Mouse (Mus musculus): ENCODE measurements around the gene Afap1l2. TPM values are rescaled to one million over a fixed set of nuclear protein-coding genes. Genes with fewer than 3 reads are reported as not detected.

Afap1l2 gene
- polyA plus RNA-seq, 1 experiment from 2014 or later, result 3.0 TPM

- H3K4me1 ChIP-seq (ENCODE audit: control insufficient read depth, insufficient read depth, low read length), result no peaks in the 10 kb centered on the region; the same call in 1 of the 2 replicates
- H3K9ac ChIP-seq (ENCODE audit: low read length), result no peak overlapping the region
- no peak for DNase-seq (ENCODE audit: low spot score, missing footprints)
- no peaks in the 10 kb centered on the region for H3K9me3 ChIP-seq (ENCODE audit: control insufficient read depth, low read length)
- 88% methylated on average over 9 of the region's 9 CpGs for WGBS
- no peak overlapping the region for H3K27ac ChIP-seq (ENCODE audit: low read depth, low read length)
- no peak overlapping the region for H3K4me3 ChIP-seq (ENCODE audit: low read depth, low read length)
- ATAC-seq (ENCODE audit: low FRiP score), result no peak
- no peaks in the 10 kb centered on the region for H3K36me3 ChIP-seq (ENCODE audit: control insufficient read depth, insufficient read depth, low read length)
- no peaks in the 10 kb centered on the region for H3K27me3 ChIP-seq (ENCODE audit: control insufficient read depth, insufficient read depth, low read length)
- H3K4me2 ChIP-seq, result no peak overlapping the region
Observed at GRCm38 (mm10) chr19:56944211-56944610, 63.8 kb downstream of the Afap1l2 start.

- Histone ChIP-seq H3K9ac (ENCODE audit: low read length) (no peak overlapping the region), H3K36me3 (ENCODE audit: control insufficient read depth, insufficient read depth, low read length) (no peaks in the 10 kb centered on the region), H3K9me3 (ENCODE audit: control insufficient read depth, low read length) (no peaks in the 10 kb centered on the region), H3K27me3 (ENCODE audit: control insufficient read depth, insufficient read depth, low read length) (no peaks in the 10 kb centered on the region), H3K4me3 (ENCODE audit: low read depth, low read length) (no peak overlapping the region), H3K27ac (ENCODE audit: low read depth, low read length) (no peak overlapping the region), H3K4me2 (no peak overlapping the region), H3K4me1 (ENCODE audit: control insufficient read depth, insufficient read depth, low read length) (no peaks in the 10 kb centered on the region; the same call in 1 of the 2 replicates)
- DNase-seq (ENCODE audit: low spot score, missing footprints) (no peak), ATAC-seq (ENCODE audit: low FRiP score) (no peak)
- 93% methylated on average over 7 of the region's 7 CpGs for WGBS
Observed at GRCm38 (mm10) chr19:56942216-56942615, 65.8 kb downstream of the Afap1l2 start.

GRCm38 (mm10) chr19:56940507-56940906, 67.5 kb downstream of the Afap1l2 start:
- no peaks in the 10 kb centered on the region for H3K9me3 ChIP-seq (ENCODE audit: control insufficient read depth, low read length)
- WGBS, result 92% methylated on average over 11 of the region's 11 CpGs
- H3K4me2 ChIP-seq, result no peak overlapping the region
- no peaks in the 10 kb centered on the region for H3K27me3 ChIP-seq (ENCODE audit: control insufficient read depth, insufficient read depth, low read length)
- H3K4me3 ChIP-seq (ENCODE audit: low read depth, low read length), result no peak overlapping the region
- ATAC-seq (ENCODE audit: low FRiP score) (no peak), DNase-seq (ENCODE audit: low spot score, missing footprints) (no peak)
- H3K4me1 ChIP-seq (ENCODE audit: control insufficient read depth, insufficient read depth, low read length), result no peaks in the 10 kb centered on the region; the same call in 1 of the 2 replicates
- H3K9ac ChIP-seq (ENCODE audit: low read length), result no peak overlapping the region
- no peak overlapping the region for H3K27ac ChIP-seq (ENCODE audit: low read depth, low read length)
- no peaks in the 10 kb centered on the region for H3K36me3 ChIP-seq (ENCODE audit: control insufficient read depth, insufficient read depth, low read length)

GRCm38 (mm10) chr19:56939826-56940225, 68.2 kb downstream of the Afap1l2 start:
- ATAC-seq (ENCODE audit: low FRiP score) (no peak), DNase-seq (ENCODE audit: low spot score, missing footprints) (peak; percentile 94)
- Histone ChIP-seq H3K4me1 (ENCODE audit: control insufficient read depth, insufficient read depth, low read length) (no peaks in the 10 kb centered on the region; the same call in 1 of the 2 replicates), H3K4me3 (ENCODE audit: low read depth, low read length) (no peak overlapping the region), H3K4me2 (no peak overlapping the region), H3K9ac (ENCODE audit: low read length) (no peak overlapping the region), H3K27me3 (ENCODE audit: control insufficient read depth, insufficient read depth, low read length) (no peaks in the 10 kb centered on the region), H3K9me3 (ENCODE audit: control insufficient read depth, low read length) (no peaks in the 10 kb centered on the region), H3K27ac (ENCODE audit: low read depth, low read length) (no peak overlapping the region), H3K36me3 (ENCODE audit: control insufficient read depth, insufficient read depth, low read length) (no peaks in the 10 kb centered on the region)
- WGBS, result 64% methylated on average over 9 of the region's 9 CpGs

GRCm38 (mm10) chr19:56937911-56938310, 70.1 kb downstream of the Afap1l2 start:
- H3K9me3 ChIP-seq (ENCODE audit: control insufficient read depth, low read length), result no peaks in the 10 kb centered on the region
- H3K9ac ChIP-seq (ENCODE audit: low read length), result no peak overlapping the region
- H3K4me2 ChIP-seq, result no peak overlapping the region

GRCm38 (mm10) chr19:56936253-56936652, 71.8 kb downstream of the Afap1l2 start:
- H3K9ac ChIP-seq (ENCODE audit: low read length), result no peak overlapping the region
- no peak for DNase-seq (ENCODE audit: low spot score, missing footprints)
- H3K36me3 ChIP-seq (ENCODE audit: control insufficient read depth, insufficient read depth, low read length), result no peaks in the 10 kb centered on the region
- no peaks in the 10 kb centered on the region; the same call in 1 of the 2 replicates for H3K4me1 ChIP-seq (ENCODE audit: control insufficient read depth, insufficient read depth, low read length)
- WGBS, result 95% methylated on average over 8 of the region's 8 CpGs
- H3K27ac ChIP-seq (ENCODE audit: low read depth, low read length), result no peak overlapping the region
- H3K4me3 ChIP-seq (ENCODE audit: low read depth, low read length), result no peak overlapping the region
- H3K4me2 ChIP-seq, result no peak overlapping the region
- no peak for ATAC-seq (ENCODE audit: low FRiP score)
- no peaks in the 10 kb centered on the region for H3K27me3 ChIP-seq (ENCODE audit: control insufficient read depth, insufficient read depth, low read length)
- no peaks in the 10 kb centered on the region for H3K9me3 ChIP-seq (ENCODE audit: control insufficient read depth, low read length)

More at GRCm38 (mm10) chr19:56937911-56938310, 70.1 kb downstream of the Afap1l2 start:
- no peak for ATAC-seq (ENCODE audit: low FRiP score)
- no peaks in the 10 kb centered on the region for H3K27me3 ChIP-seq (ENCODE audit: control insufficient read depth, insufficient read depth, low read length)
- no peaks in the 10 kb centered on the region for H3K36me3 ChIP-seq (ENCODE audit: control insufficient read depth, insufficient read depth, low read length)
- no peaks in the 10 kb centered on the region; the same call in 1 of the 2 replicates for H3K4me1 ChIP-seq (ENCODE audit: control insufficient read depth, insufficient read depth, low read length)
- no peak for DNase-seq (ENCODE audit: low spot score, missing footprints)
- 91% methylated on average over 5 of the region's 5 CpGs for WGBS
- H3K27ac ChIP-seq (ENCODE audit: low read depth, low read length), result no peak overlapping the region
- no peak overlapping the region for H3K4me3 ChIP-seq (ENCODE audit: low read depth, low read length)

- Histone ChIP-seq H3K4me1 (ENCODE audit: control insufficient read depth, insufficient read depth, low read length) (no peaks in the 10 kb centered on the region; the same call in 1 of the 2 replicates), H3K9ac (ENCODE audit: low read length) (no peak overlapping the region), H3K4me2 (no peak overlapping the region), H3K9me3 (ENCODE audit: control insufficient read depth, low read length) (no peaks in the 10 kb centered on the region), H3K27ac (ENCODE audit: low read depth, low read length) (no peak overlapping the region), H3K4me3 (ENCODE audit: low read depth, low read length) (no peak overlapping the region), H3K36me3 (ENCODE audit: control insufficient read depth, insufficient read depth, low read length) (no peaks in the 10 kb centered on the region), H3K27me3 (ENCODE audit: control insufficient read depth, insufficient read depth, low read length) (no peaks in the 10 kb centered on the region)
- 85% methylated on average over 7 of the region's 7 CpGs for WGBS
- DNase-seq (ENCODE audit: low spot score, missing footprints) (no peak), ATAC-seq (ENCODE audit: low FRiP score) (no peak)
Observed at GRCm38 (mm10) chr19:56935777-56936176, 72.3 kb downstream of the Afap1l2 start.

- ATAC-seq (ENCODE audit: low FRiP score), result no peak
- Histone ChIP-seq H3K36me3 (ENCODE audit: control insufficient read depth, insufficient read depth, low read length) (no peaks in the 10 kb centered on the region), H3K9me3 (ENCODE audit: control insufficient read depth, low read length) (no peaks in the 10 kb centered on the region), H3K4me1 (ENCODE audit: control insufficient read depth, insufficient read depth, low read length) (no peaks in the 10 kb centered on the region; the same call in 1 of the 2 replicates), H3K27me3 (ENCODE audit: control insufficient read depth, insufficient read depth, low read length) (no peaks in the 10 kb centered on the region), H3K9ac (ENCODE audit: low read length) (no peak overlapping the region), H3K4me2 (no peak overlapping the region), H3K27ac (ENCODE audit: low read depth, low read length) (no peak overlapping the region), H3K4me3 (ENCODE audit: low read depth, low read length) (no peak overlapping the region)
- 90% methylated on average over 6 of the region's 6 CpGs for WGBS
- no peak for DNase-seq (ENCODE audit: low spot score, missing footprints)
Observed at GRCm38 (mm10) chr19:56935111-56935510, 72.9 kb downstream of the Afap1l2 start.

GRCm38 (mm10) chr19:56933800-56934199, 74.2 kb downstream of the Afap1l2 start:
- H3K36me3 ChIP-seq (ENCODE audit: control insufficient read depth, insufficient read depth, low read length), result no peaks in the 10 kb centered on the region
- no peaks in the 10 kb centered on the region for H3K27me3 ChIP-seq (ENCODE audit: control insufficient read depth, insufficient read depth, low read length)
- H3K9me3 ChIP-seq (ENCODE audit: control insufficient read depth, low read length), result no peaks in the 10 kb centered on the region
- no peak overlapping the region for H3K4me3 ChIP-seq (ENCODE audit: low read depth, low read length)
- H3K9ac ChIP-seq (ENCODE audit: low read length), result no peak overlapping the region
- no peak overlapping the region for H3K4me2 ChIP-seq
- no peaks in the 10 kb centered on the region for H3K4me1 ChIP-seq (ENCODE audit: control insufficient read depth, insufficient read depth, low read length)
- ATAC-seq (ENCODE audit: low FRiP score), result no peak
- DNase-seq (ENCODE audit: low spot score, missing footprints), result no peak
- no peak overlapping the region for H3K27ac ChIP-seq (ENCODE audit: low read depth, low read length)
- WGBS, result 87% methylated on average over 3 of the region's 3 CpGs
